Mouse (Mus musculus) heart, adult 11 months (tissue): ENCODE results near the gene Cdh10.

Experiments
- DNase-seq: peaks from one replicate; pipeline ENCODE4 v3.0.0; 2022

Cdh10 gene

DNA sequence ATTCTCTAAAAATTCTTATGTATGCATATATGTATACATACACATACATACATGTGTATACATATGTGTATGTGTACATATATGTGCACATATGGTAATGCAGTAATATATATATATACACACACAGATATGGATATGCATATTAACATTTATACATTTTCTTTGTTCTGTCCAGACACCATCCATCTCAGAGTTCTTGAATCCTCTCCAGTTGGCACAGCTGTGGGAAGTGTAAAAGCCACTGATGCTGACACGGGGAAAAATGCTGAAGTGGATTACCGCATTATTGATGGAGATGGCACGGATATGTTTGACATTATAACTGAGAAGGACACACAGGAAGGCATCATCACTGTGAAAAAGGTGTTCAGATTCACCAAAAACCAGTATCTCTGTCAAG is 166.1 kb downstream of the Cdh10 start:
- DNase-seq: no peak

DNA sequence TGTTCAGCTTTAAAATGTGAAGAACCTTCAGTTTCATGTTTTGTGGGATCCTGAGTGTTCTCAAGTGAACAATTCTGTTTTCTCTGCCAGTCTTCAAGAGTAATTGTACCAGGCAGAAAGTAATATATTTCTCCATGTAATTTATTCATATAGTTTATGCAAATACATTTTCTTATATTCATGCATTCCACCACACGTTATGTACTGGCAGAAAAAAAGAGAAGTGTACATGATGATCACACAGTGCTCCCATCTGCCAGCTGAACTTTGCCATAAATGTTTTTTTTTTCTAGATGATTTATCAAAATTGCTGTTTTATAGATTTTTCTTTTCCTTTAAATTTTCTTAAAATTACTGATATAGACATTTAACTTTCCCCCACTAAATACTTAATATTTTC is 168.9 kb downstream of the Cdh10 start:
- no peak for DNase-seq

DNA sequence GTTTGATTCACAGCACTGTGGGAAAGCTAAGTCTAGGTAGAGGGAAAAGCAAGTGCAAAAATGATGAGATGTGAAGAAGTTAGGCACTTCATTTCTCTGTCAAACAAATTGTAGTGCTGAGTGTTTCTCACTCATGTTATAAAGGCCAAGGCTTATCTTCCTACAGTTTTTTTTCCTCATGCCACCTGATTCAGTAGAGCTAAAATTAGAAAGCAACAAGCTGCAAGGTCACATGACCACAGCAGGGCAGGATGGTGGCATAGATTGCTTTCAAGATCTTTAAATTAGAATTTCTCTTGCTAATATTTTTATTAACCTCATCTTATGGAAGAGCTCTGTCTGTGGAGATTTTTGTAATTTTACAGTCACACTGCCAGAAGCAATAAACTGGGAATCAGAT is 174.8 kb downstream of the Cdh10 start:
- no peak for DNase-seq

DNA sequence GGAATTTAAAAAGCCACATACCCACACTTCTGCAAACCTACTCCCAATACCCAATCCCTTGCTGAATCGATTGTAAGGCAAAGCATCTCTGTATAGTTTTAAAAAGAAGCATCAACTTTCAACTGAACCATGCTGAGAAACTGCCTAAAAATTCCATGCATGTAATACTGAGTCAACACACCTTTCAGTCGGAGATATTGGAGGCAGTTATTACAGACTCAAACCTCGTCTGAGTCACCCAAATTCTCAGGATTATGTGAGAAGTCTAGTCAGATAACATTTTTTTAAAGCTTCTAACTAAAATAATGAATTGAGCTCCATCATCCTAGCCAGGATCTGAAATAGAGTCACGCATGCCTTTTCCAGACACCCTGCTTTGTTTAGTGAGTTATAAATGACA is 175.5 kb downstream of the Cdh10 start:
- DNase-seq: no peak

DNA sequence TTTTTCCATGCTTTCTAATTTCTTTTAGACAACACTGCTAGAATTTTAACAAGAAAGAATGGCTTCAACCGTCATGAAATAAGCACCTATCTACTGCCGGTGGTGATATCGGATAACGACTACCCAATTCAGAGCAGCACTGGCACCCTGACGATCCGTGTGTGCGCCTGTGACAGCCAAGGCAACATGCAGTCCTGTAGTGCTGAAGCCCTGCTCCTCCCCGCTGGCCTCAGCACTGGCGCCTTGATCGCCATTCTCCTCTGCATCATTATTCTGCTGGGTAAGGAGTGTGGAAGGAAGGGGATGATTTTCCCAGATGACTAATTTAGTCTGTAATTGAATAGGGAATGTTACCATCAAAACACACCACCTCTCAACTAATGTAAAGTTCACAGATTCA is 192.1 kb downstream of the Cdh10 start:
- no peak for DNase-seq

DNA sequence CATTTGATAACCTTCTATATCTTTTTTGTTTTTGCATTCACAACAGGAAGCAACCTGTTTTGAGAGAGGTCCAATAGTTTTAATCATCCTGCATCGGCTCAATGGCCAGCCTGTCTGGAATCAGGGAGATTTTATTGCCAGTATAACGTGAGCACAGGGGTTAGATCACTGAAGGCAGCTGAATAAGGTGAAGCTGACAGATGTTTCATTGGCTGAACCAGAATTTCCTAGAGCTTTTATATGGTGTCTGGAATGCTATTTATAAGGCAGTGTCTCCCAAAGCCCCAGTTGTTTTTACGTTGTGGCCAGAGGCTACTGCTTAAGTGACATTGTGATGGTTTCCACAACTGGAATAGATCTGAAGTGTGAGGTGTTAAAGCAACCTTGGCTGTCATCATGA is 214.2 kb downstream of the Cdh10 start:
- DNase-seq: no peak

DNA sequence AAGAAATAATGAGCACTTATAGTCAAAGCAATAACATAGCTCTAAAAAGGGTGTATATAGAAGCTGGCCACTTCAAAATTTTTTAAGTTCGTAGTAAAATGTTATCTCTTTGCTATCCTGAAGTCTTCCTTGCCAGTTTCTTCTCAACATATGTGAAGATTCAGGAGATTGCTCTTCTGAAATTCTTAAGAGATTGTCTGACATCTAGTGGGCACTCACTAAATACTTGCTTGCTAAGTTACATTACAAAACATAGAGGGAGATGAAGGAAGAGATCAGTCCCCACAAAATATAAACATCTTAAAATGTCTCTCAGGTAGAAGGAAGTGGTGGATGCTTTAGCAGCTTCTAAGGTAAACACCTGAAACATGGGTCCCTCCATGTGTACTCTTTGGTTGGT is 221.3 kb downstream of the Cdh10 start:
- DNase-seq: no peak
